Mouse (Mus musculus) testis, adult 2 months (tissue): ENCODE measurements around the gene Sf3b2.

Source experiments
- CTCF ChIP-seq: fragments of 200-500 bp; IDR thresholded peaks from 2 replicates; pipeline ENCODE4 v1.5.1; 2012; ENCODE audit warnings: low read depth, mild to moderate bottlenecking, inconsistent platforms, low read length, moderate library complexity; ENCODE audit not compliant: control insufficient read depth, insufficient read depth, insufficient replicate concordance
- POLR2A ChIP-seq: fragments of 200-500 bp; IDR thresholded peaks from 2 replicates; pipeline ENCODE4 v1.6.1; 2012; ENCODE audit warnings: low read depth, mild to moderate bottlenecking, inconsistent platforms, low read length, moderate library complexity; ENCODE audit not compliant: control insufficient read depth

- TF ChIP-seq CTCF (no peak), POLR2A (no peak)
Observed at GRCm38 (mm10) chr19:5341360-5341759, 46.1 kb upstream of the Sf3b2 start.
